Mouse (Mus musculus) thymus, adult 2 months (tissue): Measurements from ENCODE around the gene Plcg2. TPM values are rescaled to one million over a fixed set of nuclear protein-coding genes. Genes with fewer than 3 reads are reported as not detected.

Experiments used
- DNase-seq: peaks from one replicate; pipeline ENCODE4 v3.0.0; 2021
- H3K27ac ChIP-seq: fragments of 200-500 bp; 2 replicates; pipeline ENCODE4 v1.5.1; 2012; ENCODE audit warnings: low read length, control low read depth; ENCODE audit not compliant: control insufficient read depth, insufficient read depth
- H3K27me3 ChIP-seq: fragments of 200-500 bp; 2 replicates; pipeline ENCODE4 v1.6.1; 2012; ENCODE audit warnings: mild to moderate bottlenecking, low read length, moderate library complexity, mixed read lengths; ENCODE audit not compliant: control insufficient read depth, insufficient read depth
- H3K36me3 ChIP-seq: fragments of 200-500 bp; 2 replicates; pipeline ENCODE4 v1.6.1; 2012; ENCODE audit warnings: mild to moderate bottlenecking, low read length, moderate library complexity; ENCODE audit not compliant: control insufficient read depth, insufficient read depth
- H3K4me1 ChIP-seq: fragments of 200-500 bp; replicated peaks from 2 replicates; pipeline ENCODE4 v1.6.1; 2012; ENCODE audit warnings: low read length; ENCODE audit not compliant: control insufficient read depth, insufficient read depth
- H3K4me3 ChIP-seq: fragments of 200-500 bp; 2 replicates; pipeline ENCODE4 v1.5.1; 2012; ENCODE audit warnings: mild to moderate bottlenecking, low read length, control low read depth, moderate library complexity; ENCODE audit not compliant: control insufficient read depth, insufficient read depth
- CTCF ChIP-seq: fragments of 200-500 bp; IDR thresholded peaks from 2 replicates; pipeline ENCODE4 v1.5.1; 2012; ENCODE audit warnings: mild to moderate bottlenecking, control low read depth, low read length, moderate library complexity, borderline replicate concordance; ENCODE audit not compliant: control insufficient read depth, poor library complexity, insufficient read depth; ENCODE audit errors: extremely low read depth
- POLR2A ChIP-seq: fragments of 200-500 bp; IDR thresholded peaks from 2 replicates; pipeline ENCODE4 v1.6.1; 2012; ENCODE audit warnings: mild to moderate bottlenecking, low read length, control low read depth, moderate library complexity; ENCODE audit not compliant: control insufficient read depth, poor library complexity, insufficient read depth; ENCODE audit errors: extremely low read depth
- WGBS: fragments of 180-500 bp; shearing (Covaris S2); methylation state at CpG from one replicate; pipeline ENCODE4 v1.1.7; 2018; 5-methylcytosine and 5-hydroxymethylcytosine counted together
- polyA plus RNA-seq: library from polyadenylated mRNA; depleted of rRNA; stranded (reverse); fragments of >200 nt; gene quantifications from 2 replicates; pipeline ENCODE4 v1.2.3, GENCODE M21; 2012; rRNA removed

The Plcg2 gene
- polyA plus RNA-seq, 1 experiment = 9.0 TPM

- Histone ChIP-seq H3K27ac (no peak overlapping the region), H3K36me3 (no peaks in the 10 kb centered on the region), H3K27me3 (no peaks in the 10 kb centered on the region), H3K4me3 (no peak overlapping the region), H3K4me1 (peaks cover 4% of the 10 kb centered on the region)
- DNase-seq = no peak
- 83% methylated on average over 8 of the region's 8 CpGs for WGBS
- TF ChIP-seq CTCF (no peak), POLR2A (no peak)
These were observed 178.9 kb downstream of the Plcg2 start for GRCm38 (mm10) chr8:117677011-117677410.

DNA sequence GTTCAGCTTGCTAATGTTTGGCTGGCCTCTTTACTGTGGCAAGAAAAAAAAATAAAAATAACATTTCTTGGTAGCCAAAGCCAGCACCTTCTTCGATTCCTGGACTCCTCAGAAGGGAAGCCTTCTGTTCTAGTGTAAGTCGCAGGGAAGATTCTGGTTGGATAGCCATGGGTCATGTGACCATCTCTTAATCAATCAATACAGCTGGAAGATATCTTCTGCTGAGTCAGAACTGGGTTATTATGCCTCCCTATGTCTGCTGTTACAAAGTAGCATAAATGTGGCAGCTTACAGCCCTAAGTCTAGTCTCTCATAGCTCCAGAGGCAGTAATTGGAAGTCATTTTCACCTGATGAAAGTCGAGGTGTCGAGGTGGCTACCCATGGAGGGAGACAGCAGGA, 180.6 kb downstream of the Plcg2 start:
- no peak for TF ChIP-seq POLR2A
- no peak for TF ChIP-seq CTCF

GRCm38 (mm10) chr8:117683925-117684472, 185.9 kb downstream of the Plcg2 start:
- 80% methylated on average over 10 of the region's 10 CpGs for WGBS
- Histone ChIP-seq H3K4me1 (no peaks in the 10 kb centered on the region), H3K27ac (no peak overlapping the region), H3K4me3 (no peak overlapping the region), H3K36me3 (no peaks in the 10 kb centered on the region), H3K27me3 (no peaks in the 10 kb centered on the region)
- no peak for TF ChIP-seq CTCF
- no peak for TF ChIP-seq POLR2A
- no peak for DNase-seq

More for the DNA sequence above, 180.6 kb downstream of the Plcg2 start:
- 87% methylated on average over 4 of the region's 4 CpGs for WGBS
- Histone ChIP-seq H3K36me3 (no peaks in the 10 kb centered on the region), H3K4me3 (no peak overlapping the region), H3K4me1 (peaks cover 2% of the 10 kb centered on the region; the same call in 1 of the 2 replicates), H3K27me3 (no peaks in the 10 kb centered on the region), H3K27ac (no peak overlapping the region)
- no peak for DNase-seq

DNA sequence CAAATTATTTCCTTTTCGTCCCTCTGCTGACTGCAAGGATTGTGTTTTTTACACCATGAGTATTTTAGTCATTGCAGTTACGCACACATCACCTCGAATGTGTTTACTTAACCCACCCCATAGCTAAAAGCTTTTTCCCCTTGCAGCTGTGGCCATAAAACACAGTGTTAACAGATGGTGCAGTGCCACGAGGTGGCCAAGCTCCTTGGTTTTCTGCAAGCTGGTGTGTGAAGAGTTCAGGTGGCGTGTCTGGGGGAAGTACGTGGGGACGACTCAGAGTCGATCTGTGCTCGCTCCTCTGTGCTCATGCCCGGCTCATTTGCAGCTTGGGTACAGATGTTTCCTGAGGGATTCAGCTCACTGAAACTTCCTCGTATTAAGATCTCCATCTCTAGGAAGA, 186.4 kb downstream of the Plcg2 start:
- Histone ChIP-seq H3K27me3 (no peaks in the 10 kb centered on the region), H3K27ac (no peak overlapping the region), H3K4me1 (no peaks in the 10 kb centered on the region), H3K36me3 (no peaks in the 10 kb centered on the region), H3K4me3 (no peak overlapping the region)
- TF ChIP-seq POLR2A = no peak
- no peak for TF ChIP-seq CTCF
- 11% methylated on average over 11 of the region's 11 CpGs for WGBS
- DNase-seq = no peak

Other genes starting within 250 kb of the Plcg2 start
- gene Cmip, start 241.2 kb upstream of the Plcg2 start, polyA plus RNA-seq = 103 and 134 TPM in 2 replicates
- gene Sdr42e1, start 175.4 kb downstream of the Plcg2 start, polyA plus RNA-seq = 5.1 and 5.3 TPM in 2 replicates
- 0.40 and 0.71 TPM in 2 replicates for gene Hsd17b2, start 203.6 kb downstream of the Plcg2 start, polyA plus RNA-seq